Mouse (Mus musculus) myocyte (in vitro differentiated cells): ENCODE data around the gene Cox6a2.

Experiments
- CEBPB ChIP-seq: IDR thresholded peaks from 2 replicates; pipeline ENCODE4 v1.6.1; 2011; ENCODE audit warnings: mild to moderate bottlenecking, moderate library complexity; ENCODE audit not compliant: poor library complexity, insufficient read depth, severe bottlenecking
- E2F4 ChIP-seq: IDR thresholded peaks from one replicate; pipeline ENCODE4 v1.6.1; 2011; ENCODE audit warnings: mild to moderate bottlenecking, control low read depth, moderate library complexity; ENCODE audit not compliant: insufficient read depth
- MAX ChIP-seq: IDR thresholded peaks from one replicate; pipeline ENCODE4 v1.6.1; 2011; ENCODE audit warnings: low read depth, mild to moderate bottlenecking, control low read depth
- MYOD1 ChIP-seq, 3 experiments: IDR thresholded peaks; one replicate each; pipeline ENCODE4 v1.6.1; 2011; ENCODE audit warnings: control low read depth in 2 of 3, low read depth in 2 of 3, mild to moderate bottlenecking in 2 of 3, moderate library complexity in 1 of 3; ENCODE audit not compliant: insufficient read length in 2 of 3, control insufficient read depth in 1 of 3
- MYOG ChIP-seq, 3 experiments: IDR thresholded peaks; one replicate each; pipeline ENCODE4 v1.6.1; 2011; ENCODE audit warnings: control low read depth in 2 of 3, low read depth in 2 of 3, mild to moderate bottlenecking in 2 of 3; ENCODE audit not compliant: insufficient read length in 2 of 3, control insufficient read depth in 1 of 3, insufficient read depth in 1 of 3
- POLR2A ChIP-seq: IDR thresholded peaks from one replicate; pipeline ENCODE4 v1.6.1; 2011; ENCODE audit warnings: low read depth, mild to moderate bottlenecking, control low read depth, moderate library complexity; ENCODE audit not compliant: insufficient read length
- POLR2AphosphoS2 ChIP-seq: IDR thresholded peaks from one replicate; pipeline ENCODE4 v1.6.1; 2011; ENCODE audit warnings: low read depth, control low read depth; ENCODE audit not compliant: insufficient read length
- REST ChIP-seq: IDR thresholded peaks from one replicate; pipeline ENCODE4 v1.6.1; 2011; ENCODE audit warnings: mild to moderate bottlenecking, control low read depth, moderate library complexity; ENCODE audit not compliant: insufficient read depth, insufficient read length
- SRF ChIP-seq: IDR thresholded peaks from one replicate; pipeline ENCODE4 v1.6.1; 2011; ENCODE audit warnings: low read depth; ENCODE audit not compliant: control insufficient read depth, insufficient read length
- TCF12 ChIP-seq: IDR thresholded peaks from one replicate; pipeline ENCODE4 v1.6.1; 2011; ENCODE audit warnings: mild to moderate bottlenecking, control low read depth; ENCODE audit not compliant: poor library complexity, insufficient read depth, severe bottlenecking
- USF1 ChIP-seq: IDR thresholded peaks from one replicate; pipeline ENCODE4 v1.6.1; 2011; ENCODE audit warnings: low read depth, mild to moderate bottlenecking, control low read depth, moderate library complexity

DNA sequence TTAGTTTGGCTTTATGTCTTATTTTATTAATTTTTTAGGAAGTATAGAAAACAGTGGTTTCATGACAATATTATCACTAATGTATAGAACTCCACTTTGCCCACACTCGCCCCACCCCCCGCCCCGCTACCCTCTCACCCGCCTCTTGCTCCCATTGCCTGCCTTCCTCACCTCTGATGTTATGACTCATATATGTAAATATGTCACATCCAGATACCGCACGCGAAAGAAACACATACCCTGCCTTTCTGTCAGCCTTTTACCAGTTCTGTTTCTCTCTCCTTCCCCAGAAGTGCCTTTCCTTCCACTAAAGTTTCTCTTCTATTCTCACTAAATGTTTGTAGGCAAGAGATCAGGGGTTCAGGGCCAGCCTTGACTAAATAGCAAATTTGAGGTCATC, 39.8 kb downstream of the Cox6a2 start:
- TF ChIP-seq E2F4 (no peak), TCF12 (no peak), POLR2A (no peak), MYOG (IDR thresholded peaks at IDR 0.05; ENCODE audit: control insufficient read depth in 1 of 3, insufficient read depth in 1 of 3, insufficient read length in 2 of 3, low read depth in 2 of 3) (no peak), MYOD1 (IDR thresholded peaks at IDR 0.05; ENCODE audit: control insufficient read depth in 1 of 3, insufficient read length in 2 of 3, low read depth in 2 of 3) (no peak), USF1 (no peak), MAX (no peak), REST (no peak), CEBPB (no peak), SRF (no peak), POLR2AphosphoS2 (no peak)
